Mouse (Mus musculus) cerebellum, adult 11 months (tissue): Measurements from ENCODE around the gene Cntn1.

Experiments
- DNase-seq: peaks from one replicate; pipeline ENCODE4 v3.0.0; 2022

Gene Cntn1

DNA sequence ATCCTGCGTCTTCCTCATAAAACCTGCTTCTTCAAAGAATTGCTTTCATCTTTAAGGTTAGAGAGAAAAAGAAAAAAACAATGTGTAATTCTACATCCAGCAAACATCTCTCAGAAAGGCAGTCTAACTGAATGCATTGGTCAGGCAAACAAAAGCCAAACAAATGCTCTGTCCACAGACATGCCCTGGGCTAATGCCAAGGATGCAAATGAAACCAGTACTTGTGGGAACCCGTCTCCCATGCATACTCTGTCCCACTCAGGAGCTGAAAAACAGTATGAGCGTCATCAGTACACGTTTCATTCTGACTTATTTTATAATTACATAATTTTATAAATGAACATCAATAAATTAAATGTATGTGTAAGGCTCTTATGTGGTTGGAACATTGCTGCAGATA is 91.0 kb downstream of the Cntn1 start:
- DNase-seq, result no peak

DNA sequence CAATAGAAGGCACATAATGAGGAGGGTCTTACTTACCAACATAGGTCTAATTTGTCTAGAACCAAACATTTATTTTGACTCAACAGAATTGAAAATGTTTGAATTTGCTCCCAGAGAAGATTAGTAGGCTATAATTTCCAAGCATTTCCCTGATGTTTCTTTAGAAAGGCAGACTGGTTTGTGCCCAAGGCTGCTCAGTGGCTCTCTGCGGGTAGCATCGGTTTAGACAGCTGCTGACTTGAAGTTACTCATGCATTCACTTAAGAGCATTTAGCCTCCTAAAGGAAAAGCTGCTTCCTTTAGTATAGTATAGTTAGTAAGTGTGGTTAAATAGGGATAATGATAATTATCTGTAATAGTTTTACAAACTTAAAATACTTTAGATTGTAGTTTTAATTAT is 104.0 kb downstream of the Cntn1 start:
- no peak for DNase-seq

DNA sequence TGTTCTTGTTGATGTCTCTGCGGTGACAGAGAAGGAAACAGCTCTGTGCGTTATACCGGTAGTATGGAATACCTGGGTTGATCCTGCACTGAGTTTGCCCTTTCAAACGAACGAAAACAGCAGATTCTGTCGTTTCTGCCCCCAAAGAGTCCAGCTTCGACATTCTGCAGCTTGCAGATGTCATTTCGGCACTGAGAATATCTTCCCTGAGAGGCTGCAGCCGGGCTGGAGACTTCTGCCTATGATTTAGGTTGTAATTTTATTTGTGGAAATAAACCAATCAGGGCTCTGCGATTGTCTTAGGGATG is 109.8 kb downstream of the Cntn1 start:
- no peak for DNase-seq

DNA sequence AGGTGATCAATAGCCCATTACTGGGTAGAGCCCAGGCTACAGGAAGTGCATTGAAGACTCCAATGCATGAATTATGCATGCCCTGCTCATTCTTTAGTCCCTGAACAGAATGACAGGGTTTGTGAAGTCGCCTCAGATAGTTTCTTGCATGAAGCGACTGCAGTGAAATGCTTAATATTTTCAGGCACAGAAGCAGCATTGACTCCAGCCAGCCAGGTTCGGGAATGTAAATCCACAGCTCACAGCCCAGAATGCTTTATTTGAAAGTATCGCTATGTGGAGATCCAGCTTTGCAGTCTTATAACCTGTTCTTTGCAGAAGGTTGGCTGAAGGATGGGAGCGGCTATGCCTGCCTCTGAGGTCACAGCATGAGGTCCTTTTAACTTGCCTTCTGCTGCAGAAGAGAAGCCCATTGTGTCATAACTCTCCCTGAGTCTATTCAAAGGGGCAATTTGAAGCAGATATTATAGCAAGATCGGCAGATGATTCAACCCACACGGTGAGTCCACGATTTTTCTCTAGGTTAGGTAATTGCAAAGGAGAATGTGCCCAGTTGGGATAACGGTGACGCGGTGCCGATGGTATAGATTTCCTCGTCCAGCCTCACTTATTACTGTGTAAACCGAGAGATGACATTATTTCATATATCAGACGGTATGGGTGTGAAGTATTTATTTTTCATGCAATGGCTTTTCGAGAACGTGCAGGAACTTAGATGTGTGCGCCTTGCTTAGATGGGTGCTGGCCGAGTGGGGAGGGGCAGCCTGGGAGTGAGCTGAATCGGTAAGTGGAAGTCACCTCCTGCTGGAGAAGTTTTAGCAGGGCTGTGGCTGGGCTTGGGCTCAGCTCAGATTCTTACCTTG is 110.4 kb downstream of the Cntn1 start:
- DNase-seq, result peak; percentile 49

DNA sequence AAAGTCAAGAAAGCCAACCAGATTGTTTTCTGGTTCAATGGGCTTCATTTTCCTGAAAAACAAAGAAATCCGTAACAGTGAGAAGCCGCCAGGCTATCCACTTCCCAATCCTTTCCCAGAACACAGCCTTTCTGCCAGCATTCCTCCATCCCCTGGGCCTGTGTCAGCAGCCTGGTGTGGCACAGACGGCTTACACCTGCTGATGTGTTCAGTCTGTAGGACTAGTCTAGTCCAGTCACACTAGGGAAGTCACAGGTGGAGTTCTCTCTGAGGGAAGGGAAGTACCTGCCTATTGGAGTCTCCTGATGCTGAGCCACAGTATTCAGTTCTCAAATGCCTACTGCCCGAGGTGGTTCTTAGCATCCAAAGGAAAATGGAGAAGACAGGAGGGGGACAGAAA is 111.9 kb downstream of the Cntn1 start:
- no peak for DNase-seq

DNA sequence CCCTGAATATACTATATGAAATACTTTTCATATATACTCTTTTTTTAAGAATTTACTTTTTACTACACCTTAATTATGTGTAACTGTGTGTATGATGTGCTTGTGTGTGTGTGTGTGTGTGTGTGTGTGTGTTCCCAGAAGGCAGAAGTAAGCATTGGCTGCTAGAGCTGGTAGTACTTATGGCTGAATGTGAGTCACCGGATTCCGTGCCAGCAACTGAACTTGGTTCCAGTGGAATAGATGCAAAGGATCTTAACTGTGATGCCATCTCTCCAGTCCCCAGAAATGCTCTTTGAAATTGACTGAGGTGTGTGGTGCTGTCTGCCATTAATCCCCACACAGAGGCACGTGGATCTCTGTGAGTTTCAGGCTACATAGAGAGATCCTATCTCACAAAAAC is 113.2 kb downstream of the Cntn1 start:
- peak; percentile 23 for DNase-seq

DNA sequence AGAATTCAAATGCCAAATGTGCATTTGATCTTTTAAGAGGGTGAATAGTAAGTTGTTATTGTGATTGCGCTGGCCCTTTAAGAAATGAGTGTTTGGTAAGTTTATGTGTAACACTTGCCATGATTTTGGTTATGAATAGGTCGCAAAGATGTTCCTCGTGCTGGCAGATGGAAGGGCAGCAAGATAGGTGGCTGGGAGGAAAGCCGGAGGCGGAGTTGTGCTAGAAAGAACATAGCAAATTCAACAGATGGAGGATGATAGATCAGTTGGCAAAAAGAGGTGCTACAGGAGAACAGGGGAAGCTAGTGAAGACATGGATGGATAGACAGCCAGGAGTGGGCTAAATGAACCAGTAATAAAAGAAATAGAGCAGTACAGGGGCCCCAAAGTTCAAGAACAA is 115.3 kb downstream of the Cntn1 start:
- DNase-seq, result peak; percentile 69

DNA sequence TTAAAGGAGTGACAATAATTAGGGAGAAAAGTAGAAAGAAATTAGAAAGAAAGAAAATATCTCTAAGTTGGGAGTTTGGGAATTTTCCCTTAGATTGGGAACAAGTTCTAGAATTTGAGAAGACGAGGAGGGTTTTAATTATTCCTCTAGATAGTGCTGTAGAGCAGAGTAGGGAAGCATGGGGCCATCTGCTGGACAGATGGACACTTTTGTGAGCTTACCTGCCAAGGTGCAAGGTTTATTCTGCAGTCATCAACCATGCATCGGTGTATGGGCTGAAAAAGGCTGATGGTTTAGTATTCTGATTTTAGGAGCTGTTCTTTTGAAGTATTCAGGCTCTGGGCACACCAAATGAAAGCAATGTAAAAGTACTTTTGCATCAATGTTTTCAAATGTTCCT is 124.8 kb downstream of the Cntn1 start:
- DNase-seq, result peak; percentile 41

DNA sequence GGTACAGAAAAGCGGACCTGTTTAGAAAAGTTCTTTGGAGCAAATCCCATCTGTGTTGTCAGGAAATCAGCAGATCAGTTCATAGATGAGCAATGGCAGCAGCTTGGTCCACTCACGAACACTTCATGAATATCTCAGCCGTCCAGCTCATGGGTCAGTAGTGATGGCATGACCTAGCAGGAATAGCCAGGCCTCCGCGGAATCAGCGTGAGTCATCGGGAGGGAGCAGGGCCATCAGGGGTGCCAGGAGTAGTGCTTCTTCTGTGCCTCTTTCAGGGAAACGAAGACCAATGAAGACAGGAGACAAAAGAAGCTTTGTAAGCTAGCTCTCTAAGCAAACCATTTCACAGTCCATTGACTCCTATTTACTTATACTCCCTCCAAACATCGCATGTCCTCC is 126.4 kb downstream of the Cntn1 start:
- DNase-seq, result no peak

DNA sequence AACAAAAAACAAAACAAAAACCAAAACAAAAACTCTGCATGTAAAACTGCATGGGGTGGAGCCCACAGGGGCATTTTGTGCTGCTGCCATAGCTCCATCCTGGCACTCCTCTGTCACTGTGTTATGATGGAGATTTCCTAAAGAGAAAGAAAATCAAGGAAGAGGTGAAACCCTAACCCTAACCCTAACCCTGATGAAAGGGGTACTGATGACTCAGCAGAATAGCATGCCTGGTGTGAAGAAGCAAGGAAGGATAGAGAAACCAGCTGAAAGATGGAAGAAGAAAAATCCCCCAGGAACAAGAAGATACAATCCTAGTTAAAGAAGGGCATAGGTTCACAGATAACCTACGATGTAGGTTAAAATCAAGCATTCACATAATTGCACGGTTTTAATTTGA is 134.5 kb downstream of the Cntn1 start:
- DNase-seq, result no peak

DNA sequence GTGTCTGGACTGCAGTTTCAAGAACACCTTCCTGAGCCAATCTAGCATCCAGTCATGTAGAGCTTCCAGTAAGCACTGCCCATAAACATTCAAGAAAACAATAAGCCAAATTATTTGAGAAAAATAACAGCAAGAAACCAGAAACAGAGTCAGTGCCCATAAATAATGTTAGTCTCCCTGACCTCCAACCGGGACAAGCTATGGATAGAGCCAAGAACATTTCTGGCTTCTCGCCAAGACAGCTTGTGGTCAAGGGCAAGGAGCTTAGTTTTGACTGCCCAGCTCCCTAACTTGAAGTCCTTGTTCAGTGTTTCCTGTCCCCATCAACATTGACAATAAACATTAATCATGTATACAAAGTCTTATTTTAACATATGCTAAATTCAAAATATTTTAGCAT is 139.0 kb downstream of the Cntn1 start:
- peak; percentile 43 for DNase-seq

DNA sequence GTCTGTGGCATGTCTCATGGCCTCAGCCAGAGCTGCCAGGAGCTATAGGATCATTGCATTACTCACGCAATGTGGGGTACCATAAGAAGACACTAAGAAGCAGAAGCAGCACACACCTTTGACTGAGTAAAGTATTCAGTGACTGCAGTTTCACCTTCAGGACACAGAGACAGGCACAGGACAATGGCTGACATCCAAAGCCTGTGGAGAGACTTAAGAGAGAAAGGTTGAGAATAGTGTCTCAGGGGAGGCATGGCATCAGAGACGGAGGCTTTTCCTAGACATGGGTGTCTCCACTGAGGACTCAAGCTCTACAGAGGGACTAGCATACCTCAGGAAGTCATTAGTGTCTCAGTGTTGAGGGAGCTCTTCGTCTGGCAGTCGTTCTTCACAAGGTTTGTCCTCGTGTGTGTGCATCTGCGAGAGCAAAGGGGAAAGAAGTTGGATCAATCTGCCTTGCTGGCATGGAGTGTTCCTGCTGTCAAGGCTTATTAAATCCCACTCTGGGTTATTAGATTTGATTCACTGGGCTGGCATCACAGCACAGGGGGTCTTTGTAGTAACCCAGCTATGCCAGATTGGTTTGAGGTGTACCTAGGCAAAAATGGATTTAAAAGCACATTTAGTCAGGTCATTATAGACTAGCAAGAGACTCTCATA is 149.5 kb downstream of the Cntn1 start:
- no peak for DNase-seq

DNA sequence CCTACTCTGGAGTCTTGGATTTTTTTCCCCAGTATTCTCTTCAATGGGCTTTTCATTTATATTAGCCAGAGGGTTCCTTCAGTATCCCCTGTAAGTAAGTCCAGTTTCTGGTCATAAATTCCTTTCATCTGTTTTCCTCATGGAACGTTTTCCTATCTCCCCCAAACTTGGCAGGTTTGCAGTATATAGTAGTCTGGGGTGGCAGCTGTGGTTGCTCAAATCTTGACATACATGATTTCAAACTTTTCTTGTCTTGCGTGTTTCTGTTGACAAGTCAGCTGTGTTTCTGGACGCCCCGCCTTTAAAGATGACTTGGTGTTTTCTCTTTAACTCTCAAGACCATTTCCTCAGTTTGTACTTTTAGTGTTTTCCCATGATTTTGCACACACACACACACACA is 155.7 kb downstream of the Cntn1 start:
- no peak for DNase-seq

DNA sequence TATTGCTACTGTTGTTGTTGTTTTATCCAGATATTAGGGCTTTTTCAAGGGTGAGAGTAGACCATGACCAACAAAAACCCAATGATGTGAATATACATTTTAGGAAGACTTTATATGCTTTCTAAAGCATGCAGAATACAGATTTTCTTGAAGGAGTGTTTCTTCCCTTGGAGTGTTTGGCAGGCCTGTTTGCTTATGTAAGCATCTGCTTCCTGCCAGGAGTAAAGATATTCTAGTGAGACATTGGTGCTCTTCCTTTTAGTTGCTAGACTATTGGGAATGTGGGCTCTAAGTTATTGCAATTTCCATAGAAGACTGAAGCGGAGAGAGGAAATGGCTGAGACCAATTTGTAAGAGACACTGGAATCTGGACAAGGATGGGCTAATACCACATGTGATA is 158.8 kb downstream of the Cntn1 start:
- no peak for DNase-seq

DNA sequence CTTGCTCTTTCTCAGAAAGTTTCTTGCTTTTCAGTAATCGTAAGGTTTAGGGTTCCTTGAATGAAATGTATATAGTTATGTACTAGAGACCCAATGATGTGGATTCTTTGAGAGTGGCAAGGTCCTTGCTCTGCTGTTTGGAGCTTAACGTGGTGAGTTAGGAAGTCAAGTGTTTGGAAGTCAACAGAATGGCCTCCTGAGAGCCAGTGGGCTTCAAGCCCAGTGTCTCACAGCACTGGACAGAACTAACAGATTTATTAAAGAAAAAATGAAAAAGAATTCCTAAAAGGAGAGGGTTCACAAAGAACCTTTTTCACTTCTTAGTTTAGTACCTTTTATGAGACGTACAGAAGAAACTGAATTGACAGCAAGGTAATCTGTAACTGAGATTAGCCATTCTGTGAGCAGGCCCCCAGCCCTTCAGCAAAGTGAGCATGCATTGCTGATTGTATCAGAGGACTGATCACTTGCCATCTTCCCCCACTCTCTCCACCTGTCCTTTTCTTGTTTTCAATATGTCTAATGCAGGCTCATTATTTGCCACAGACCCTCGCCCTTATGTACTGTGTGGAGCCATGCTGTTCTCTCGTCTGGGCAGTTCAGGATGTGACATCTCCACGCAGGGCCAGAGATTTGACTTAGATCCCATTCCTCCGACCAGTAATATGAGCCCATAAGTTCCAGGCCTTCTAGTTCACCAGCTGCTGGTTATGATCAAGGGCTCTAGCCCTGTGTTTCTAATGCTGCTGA is 159.7 kb downstream of the Cntn1 start:
- DNase-seq, result no peak

DNA sequence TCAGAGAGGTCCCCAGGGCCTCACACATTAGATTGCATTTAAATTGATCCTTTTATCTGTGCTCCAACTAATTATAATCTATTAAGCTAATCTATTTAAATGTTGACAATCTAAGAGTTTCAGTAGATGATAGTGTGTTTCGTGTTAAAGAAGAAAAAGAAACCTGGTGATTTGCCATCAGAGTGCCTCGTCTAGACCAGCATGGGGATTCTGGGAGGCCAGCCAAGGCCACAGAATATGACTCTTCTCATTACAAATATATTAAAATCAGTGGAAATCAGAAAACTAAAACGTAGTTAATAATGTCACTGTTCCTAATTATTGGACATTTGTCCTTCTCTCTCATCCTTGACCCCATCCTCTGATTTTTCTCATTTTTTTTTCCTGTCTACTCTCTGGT is 164.9 kb downstream of the Cntn1 start:
- no peak for DNase-seq

DNA sequence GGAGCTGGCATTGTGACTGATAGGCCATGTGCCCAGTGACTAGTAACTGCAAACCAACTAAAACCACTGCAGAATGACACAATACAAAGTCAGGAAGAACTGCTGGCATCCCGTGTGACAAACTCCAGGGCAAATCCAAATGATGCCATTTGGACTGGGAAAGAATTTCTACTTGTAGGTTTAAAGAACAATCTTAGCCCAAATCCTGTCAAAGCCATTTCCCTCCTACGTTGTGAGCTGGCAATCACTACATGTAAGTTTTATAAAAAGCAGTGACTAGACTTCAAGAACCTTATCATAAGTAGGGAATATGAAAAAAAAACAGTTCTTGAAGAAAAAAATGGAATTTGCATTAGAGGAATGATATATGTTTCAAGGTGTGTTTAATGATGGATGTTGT is 170.5 kb downstream of the Cntn1 start:
- DNase-seq, result no peak

DNA sequence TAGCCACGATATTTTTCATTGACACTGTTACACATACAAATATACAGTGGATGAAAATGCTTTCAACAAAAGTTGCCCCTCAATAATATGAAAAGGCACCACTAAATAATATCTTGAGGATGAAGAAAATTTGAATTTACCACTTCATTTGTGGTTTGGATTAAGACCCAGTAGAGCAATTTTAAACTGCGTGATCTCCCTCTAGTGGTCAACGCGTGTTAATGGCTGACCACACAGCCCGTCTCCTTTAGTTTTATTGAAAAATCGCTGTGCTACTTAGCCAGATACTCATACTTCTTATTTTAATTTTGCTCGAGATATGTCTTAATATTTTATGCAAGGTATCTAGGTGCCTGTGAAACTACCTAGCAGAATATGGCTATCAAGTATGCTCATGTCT is 180.4 kb downstream of the Cntn1 start:
- no peak for DNase-seq

DNA sequence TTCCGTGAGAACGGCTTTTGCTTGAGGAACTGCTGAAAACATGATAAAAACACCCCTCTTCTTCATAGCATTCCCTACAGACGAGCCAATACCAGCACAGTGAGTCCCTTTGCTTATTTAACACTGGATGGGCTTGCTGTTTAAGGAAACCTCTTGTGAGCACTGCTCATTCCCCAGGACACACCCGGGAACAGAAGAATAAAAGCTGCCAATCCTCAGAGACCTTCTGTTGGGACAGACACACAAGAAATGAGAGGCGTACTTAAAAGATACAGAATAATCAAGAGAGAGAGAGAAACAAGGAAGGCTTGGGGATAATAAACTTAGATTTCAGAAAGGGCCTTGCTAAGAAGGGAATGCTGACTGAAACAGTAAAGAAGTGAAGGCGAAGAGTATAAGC is 184.9 kb downstream of the Cntn1 start:
- no peak for DNase-seq

DNA sequence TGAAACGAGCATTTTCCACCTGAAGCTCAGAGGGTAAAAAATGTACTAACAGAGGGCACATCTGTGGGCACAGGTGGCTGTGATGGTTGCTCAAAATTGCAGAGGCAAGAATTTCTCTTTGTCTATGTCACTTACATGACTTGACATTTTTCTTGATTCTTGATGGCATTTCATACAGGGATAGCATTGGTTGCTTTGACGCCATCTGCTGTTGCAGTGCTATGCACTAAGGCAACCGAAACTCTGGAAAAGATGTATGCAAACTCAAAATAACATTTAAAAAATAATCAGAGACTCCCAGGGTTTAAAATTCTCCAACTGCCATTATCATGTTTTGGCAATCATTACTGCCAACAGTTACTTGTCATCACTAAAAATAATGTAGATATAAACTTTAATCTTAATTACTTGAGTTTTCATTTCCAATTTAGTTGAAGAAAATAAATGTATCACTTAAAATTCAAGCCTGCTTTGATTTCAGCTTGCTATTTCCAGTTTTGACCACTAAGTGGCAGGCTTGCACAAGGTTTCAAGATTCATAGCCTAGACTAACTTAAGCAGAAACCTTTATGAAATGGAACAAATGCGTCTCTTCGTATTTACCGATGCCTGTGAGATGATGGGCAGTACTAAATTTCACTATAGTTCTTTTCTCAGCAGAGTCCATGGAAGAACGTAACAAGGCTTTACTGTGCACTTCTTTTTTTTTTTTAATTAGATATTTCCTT is 214.2 kb downstream of the Cntn1 start:
- DNase-seq, result peak; percentile 37

DNA sequence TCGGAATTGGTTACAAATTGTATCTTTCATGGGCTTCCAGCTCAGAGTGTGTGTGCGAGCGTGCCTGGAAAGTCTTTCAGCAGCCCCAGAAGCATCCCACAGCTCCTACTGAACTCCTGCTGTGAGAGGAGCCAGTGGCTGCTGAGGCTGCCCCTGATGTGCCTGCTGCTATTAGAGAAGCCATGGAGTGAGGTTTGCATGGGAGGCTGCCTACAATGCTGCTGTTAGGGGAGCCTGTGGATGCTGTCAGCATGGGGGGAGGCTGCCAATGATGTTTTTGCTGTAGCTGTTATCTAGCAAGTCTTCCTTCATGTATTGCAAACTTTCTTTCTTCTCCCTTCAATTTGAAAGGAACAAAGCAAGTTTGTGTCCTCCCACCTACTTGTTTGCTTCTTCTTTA is 217.4 kb downstream of the Cntn1 start:
- DNase-seq, result no peak

DNA sequence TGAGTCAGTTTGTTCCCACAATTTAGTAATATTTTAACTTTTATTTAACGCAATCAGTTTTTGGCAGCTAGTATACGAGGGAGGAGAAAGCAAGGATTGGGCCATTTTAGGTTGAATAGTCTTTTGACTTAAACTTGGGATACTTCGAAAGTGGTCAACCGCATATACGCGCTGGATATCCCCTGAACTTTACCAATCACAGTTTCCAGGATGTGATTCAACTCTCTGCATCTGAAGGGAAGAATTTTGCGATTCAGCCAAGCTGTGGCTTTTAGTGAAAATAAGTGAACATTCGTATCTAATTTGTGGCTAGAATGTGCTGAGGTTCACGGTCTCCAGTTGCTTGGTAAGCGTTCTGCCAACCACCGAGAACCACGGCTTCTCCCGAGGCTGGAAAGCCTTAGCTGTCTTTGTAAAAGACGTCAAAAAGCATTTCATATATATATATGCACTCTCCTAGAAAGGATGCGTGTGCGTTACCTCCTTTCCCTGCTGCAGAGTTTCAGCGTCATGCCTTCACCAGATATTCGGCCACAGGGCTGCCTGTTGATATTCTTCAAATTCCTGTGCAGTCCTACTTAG is 217.9 kb downstream of the Cntn1 start:
- DNase-seq, result no peak

DNA sequence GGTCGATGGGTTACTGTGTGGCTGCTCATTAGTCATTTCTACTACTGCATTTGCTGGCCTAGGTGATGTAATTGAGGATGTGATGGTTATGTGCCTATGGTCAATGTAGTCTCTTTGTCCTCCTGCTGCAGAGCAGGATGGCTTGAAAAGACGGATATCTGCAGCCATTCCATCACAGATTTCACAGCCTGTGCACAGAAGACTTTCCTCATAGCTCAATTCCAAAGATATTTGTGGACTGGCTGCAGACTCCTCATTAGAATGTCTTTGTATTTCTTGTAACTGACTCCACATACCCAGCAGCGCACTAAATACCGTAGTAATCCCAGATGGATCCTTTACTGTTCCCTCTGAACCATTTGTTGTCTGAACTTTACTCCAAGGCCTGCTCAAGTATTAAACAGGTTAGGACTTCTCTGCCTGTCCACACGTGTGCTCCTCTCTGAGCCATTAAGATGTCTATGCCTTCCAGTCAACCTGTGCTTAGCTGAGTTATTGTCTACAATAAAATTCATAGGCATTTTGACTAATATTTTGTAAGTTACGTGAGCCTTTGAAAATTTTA is 220.9 kb downstream of the Cntn1 start:
- no peak for DNase-seq
